Mouse (Mus musculus) CH12.LX (cell line): ENCODE measurements at regions not wholly inside any gene's neighbourhood (a gene's known extent, or its start where the extent isn't known, plus 50 kb on each side); places are given as distances from the start of the nearest gene placed in this dataset.

ENCODE experiments used
- CTCF ChIP-seq, 2 experiments: IDR thresholded peaks in 1 of 2; conservative IDR thresholded peaks in 1 of 2; 2 replicates each; pipeline ENCODE4 v1.5.1; 2011 to 2012; ENCODE audit warnings: low read depth in 2 of 2, low read length in 2 of 2, improper control_type of control experiment in 1 of 2, inconsistent platforms in 1 of 2, mild to moderate bottlenecking in 1 of 2, moderate library complexity in 1 of 2
- ELF1 ChIP-seq: IDR thresholded peaks from 2 replicates; pipeline ENCODE4 v1.6.1; 2014; ENCODE audit warnings: low read depth, mild to moderate bottlenecking, inconsistent platforms, low read length, improper control_type of control experiment
- EP300 ChIP-seq: IDR thresholded peaks from 2 replicates; pipeline ENCODE4 v1.6.1; 2011; ENCODE audit warnings: low read length, improper control_type of control experiment
- ETS1 ChIP-seq: conservative IDR thresholded peaks from 2 replicates; pipeline ENCODE4 v1.6.1; 2012; ENCODE audit warnings: low read depth, mild to moderate bottlenecking, inconsistent platforms, low read length, improper control_type of control experiment, moderate library complexity
- JUND ChIP-seq: conservative IDR thresholded peaks from 2 replicates; pipeline ENCODE4 v1.6.1; 2011; ENCODE audit warnings: low read depth, low read length, improper control_type of control experiment
- KAT2A ChIP-seq: IDR thresholded peaks from 2 replicates; pipeline ENCODE4 v1.6.1; 2012; ENCODE audit warnings: low read length, improper control_type of control experiment, inconsistent platforms; ENCODE audit not compliant: insufficient replicate concordance
- MEF2A ChIP-seq: IDR thresholded peaks from 2 replicates; pipeline ENCODE4 v1.6.1; 2014; ENCODE audit warnings: low read depth, mild to moderate bottlenecking, inconsistent platforms, low read length, improper control_type of control experiment, borderline replicate concordance
- POLR2A ChIP-seq: IDR thresholded peaks from 2 replicates; pipeline ENCODE4 v1.6.1; 2011; ENCODE audit warnings: low read depth, mild to moderate bottlenecking, improper control_type of control experiment, low read length
- TBP ChIP-seq: conservative IDR thresholded peaks from 2 replicates; pipeline ENCODE4 v1.6.1; 2011; ENCODE audit warnings: low read depth, low read length, improper control_type of control experiment
- ZMIZ1 ChIP-seq: IDR thresholded peaks from 2 replicates; pipeline ENCODE4 v1.6.1; 2012; ENCODE audit warnings: low read depth, mild to moderate bottlenecking, inconsistent platforms, low read length, improper control_type of control experiment

DNA sequence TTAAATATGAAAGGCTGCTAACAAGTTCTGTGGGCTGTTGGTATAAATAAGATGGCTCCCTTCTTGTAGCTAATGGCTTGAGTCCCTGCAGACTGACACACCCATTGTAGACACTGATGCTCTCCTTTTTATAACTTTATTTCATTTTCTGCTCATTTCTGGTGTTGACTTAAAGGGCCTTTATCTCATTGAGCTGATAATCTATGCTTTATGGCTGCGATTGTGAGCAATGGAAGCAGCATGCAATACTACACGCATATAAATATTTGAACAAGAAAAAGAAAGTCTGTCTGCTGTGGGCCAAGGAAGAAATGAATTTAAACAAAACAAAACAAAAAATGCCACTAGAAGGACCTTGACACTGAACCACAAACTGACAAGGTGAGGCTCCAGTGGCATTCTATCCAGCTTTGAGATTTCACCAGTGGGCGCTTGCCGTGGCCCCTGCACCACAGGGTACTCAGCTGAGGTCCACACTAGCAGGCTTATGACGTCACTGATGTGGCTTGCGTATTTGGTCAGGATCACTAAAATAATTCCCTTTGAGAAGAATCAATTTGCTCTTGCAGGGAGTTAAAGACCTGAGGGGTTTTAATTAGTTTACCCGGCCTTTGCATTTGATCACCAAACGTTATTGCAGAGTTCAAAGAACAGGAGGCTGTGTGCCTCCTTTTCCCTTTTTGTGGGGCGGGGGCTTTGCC lies 78.8 kb downstream of the Foxa2 start:
- TF ChIP-seq JUND (no peak), KAT2A (no peak), ETS1 (no peak), TBP (no peak), POLR2A (no peak), ZMIZ1 (no peak), ELF1 (no peak), CTCF (conservative IDR thresholded peaks at IDR 0.05 in 1 of 2, IDR thresholded peaks at IDR 0.05 in 1 of 2; ENCODE audit: low read depth in 2 of 2, low read length in 2 of 2) (no peak), MEF2A (no peak), EP300 (no peak)
